Mouse (Mus musculus) layer of hippocampus, postnatal 25 days (tissue): ENCODE data around the gene Dll3. TPM values are rescaled to one million over a fixed set of nuclear protein-coding genes. Genes with fewer than 3 reads are reported as not detected.
A peak's percentile ranks its signal among the peaks of the same experiment; 100 is the strongest.

Experiments used
- DNase-seq, 2 experiments: peaks; one replicate each; pipeline ENCODE4 v3.0.0; 2022; ENCODE audit warnings: mixed read lengths in 2 of 2, low spot score in 1 of 2; ENCODE audit errors: extremely low spot score in 1 of 2
- total RNA-seq, 2 experiments: library from RNA; stranded (reverse); gene quantifications; 2 replicates each; pipeline ENCODE4 v1.2.3; 2021

Gene Dll3
- total RNA-seq = 1 to 10 TPM; 2.5 to 3.0 TPM

- peak; percentile 26 to 45 for DNase-seq
Measured at GRCm38 (mm10) chr7:28301616-28302433, at the start of gene Dll3. Dll3 (minus strand) TSS chr7:28302238.

GRCm38 (mm10) chr7:28351676-28352191 lies 49.7 kb upstream of the Dll3 start:
- no peak for DNase-seq

- peak; percentile 97 to 98 for DNase-seq
Measured at GRCm38 (mm10) chr7:28350155-28350883, 48.3 kb upstream of the Dll3 start, which contains the start of gene Rps16. Rps16 (plus strand) TSS chr7:28350652.

- no peak for DNase-seq
Measured at GRCm38 (mm10) chr7:28348601-28349000, 46.6 kb upstream of the Dll3 start.

GRCm38 (mm10) chr7:28347746-28348145 lies 45.7 kb upstream of the Dll3 start:
- DNase-seq = no peak

- peak in 1 of 2 experiments; percentile 80 for DNase-seq
Measured at GRCm38 (mm10) chr7:28344637-28345036, 42.6 kb upstream of the Dll3 start.

GRCm38 (mm10) chr7:28341381-28341780 lies 39.3 kb upstream of the Dll3 start:
- no peak for DNase-seq

GRCm38 (mm10) chr7:28339213-28339917 lies 37.3 kb upstream of the Dll3 start:
- DNase-seq = peak in 1 of 2 experiments; percentile 25

- peak; percentile 83 to 90 for DNase-seq
Measured at GRCm38 (mm10) chr7:28338108-28338998, 36.3 kb upstream of the Dll3 start, which contains the start of gene Supt5. Supt5 (minus strand) TSS chr7:28338746.

GRCm38 (mm10) chr7:28335471-28335870 lies 33.4 kb upstream of the Dll3 start:
- no peak for DNase-seq

GRCm38 (mm10) chr7:28334534-28334933 lies 32.5 kb upstream of the Dll3 start:
- DNase-seq = no peak

- no peak for DNase-seq
Measured at GRCm38 (mm10) chr7:28328260-28328659, 26.2 kb upstream of the Dll3 start.

- DNase-seq = no peak
Measured at GRCm38 (mm10) chr7:28326457-28326856, 24.4 kb upstream of the Dll3 start.

- DNase-seq = no peak
Measured at GRCm38 (mm10) chr7:28325293-28325692, 23.3 kb upstream of the Dll3 start.

GRCm38 (mm10) chr7:28321974-28322720 lies 20.1 kb upstream of the Dll3 start:
- DNase-seq = no peak

GRCm38 (mm10) chr7:28318714-28319113 lies 16.7 kb upstream of the Dll3 start:
- no peak for DNase-seq

- DNase-seq = no peak
Measured at GRCm38 (mm10) chr7:28318036-28318435, 16.0 kb upstream of the Dll3 start.

- DNase-seq = peak; percentile 97 to 99
Measured at GRCm38 (mm10) chr7:28311926-28312543, 10.0 kb upstream of the Dll3 start, which contains the start of gene Timm50. Timm50 (minus strand) TSS chr7:28312072.
